Mouse (Mus musculus) embryonic facial prominence, embryonic 10.5 days (tissue): ENCODE results near the gene Phf11b. TPM values are rescaled to one million over a fixed set of nuclear protein-coding genes. Genes with fewer than 3 reads are reported as not detected.
"Not testable (repeated sequence)": the region's sequence is repeated elsewhere in the genome, so short reads cannot be mapped to it uniquely, and the experiment has no call there.

Source experiments
- DNase-seq: peaks from one replicate; pipeline ENCODE4 v3.0.0-alpha.2; 2017; ENCODE audit warnings: low spot score
- H3K27ac ChIP-seq: fragments of 300-500 bp; sonication (generic); replicated peaks from 2 replicates; pipeline ENCODE4 v1.5.1; 2016; ENCODE audit warnings: mild to moderate bottlenecking
- H3K27me3 ChIP-seq: fragments of 300-500 bp; sonication (generic); replicated peaks from 2 replicates; pipeline ENCODE4 v1.6.1; 2016; ENCODE audit warnings: low read depth, mild to moderate bottlenecking; ENCODE audit not compliant: poor library complexity, severe bottlenecking
- H3K36me3 ChIP-seq: fragments of 300-500 bp; sonication (generic); replicated peaks from 2 replicates; pipeline ENCODE4 v1.6.1; 2016; ENCODE audit warnings: mild to moderate bottlenecking, moderate library complexity
- H3K4me1 ChIP-seq: fragments of 300-500 bp; sonication (generic); 2 replicates; pipeline ENCODE4 v1.6.1; 2016
- H3K4me3 ChIP-seq: fragments of 300-500 bp; sonication (generic); 2 replicates; pipeline ENCODE4 v1.5.1; 2016; ENCODE audit warnings: mild to moderate bottlenecking, moderate library complexity
- H3K9me3 ChIP-seq: fragments of 300-500 bp; sonication (generic); 2 replicates; pipeline ENCODE4 v1.6.1; 2016; ENCODE audit warnings: mild to moderate bottlenecking
- WGBS: fragments of 180-500 bp; shearing (Covaris S2); methylation state at CpG from one replicate; pipeline ENCODE4 v1.1.7; 2016; 5-methylcytosine and 5-hydroxymethylcytosine counted together
- polyA plus RNA-seq: library from polyadenylated mRNA; unstranded; fragments of >200 nt; fragmentation: Nextera tagmentation; extraction: Ambion mirVana; gene quantifications from 2 replicates; pipeline ENCODE4 v1.2.1, GENCODE M21; 2016

The Phf11b gene
- 0.21 TPM in 1 of 2 replicates, not detected in the other for polyA plus RNA-seq

GRCm38 (mm10) chr14:59341189-59341588 lies at the start of gene Phf11b:
Gene Phf11b, minus strand, starts transcription at chr14:59341351.
- H3K4me1 ChIP-seq, H3K4me3 ChIP-seq, H3K9me3 ChIP-seq, H3K27me3 ChIP-seq, H3K27ac ChIP-seq, DNase-seq, H3K36me3 ChIP-seq: not testable (repeated sequence)
- 67% methylated on average over 1 of the region's 1 CpGs for WGBS

GRCm38 (mm10) chr14:59390181-59390580 lies 49.0 kb upstream of the Phf11b start:
- not testable (repeated sequence) for DNase-seq, H3K36me3 ChIP-seq, H3K27me3 ChIP-seq, H3K27ac ChIP-seq, H3K4me3 ChIP-seq, H3K9me3 ChIP-seq, H3K4me1 ChIP-seq
- 63% methylated on average over 4 of the region's 4 CpGs for WGBS

DNA sequence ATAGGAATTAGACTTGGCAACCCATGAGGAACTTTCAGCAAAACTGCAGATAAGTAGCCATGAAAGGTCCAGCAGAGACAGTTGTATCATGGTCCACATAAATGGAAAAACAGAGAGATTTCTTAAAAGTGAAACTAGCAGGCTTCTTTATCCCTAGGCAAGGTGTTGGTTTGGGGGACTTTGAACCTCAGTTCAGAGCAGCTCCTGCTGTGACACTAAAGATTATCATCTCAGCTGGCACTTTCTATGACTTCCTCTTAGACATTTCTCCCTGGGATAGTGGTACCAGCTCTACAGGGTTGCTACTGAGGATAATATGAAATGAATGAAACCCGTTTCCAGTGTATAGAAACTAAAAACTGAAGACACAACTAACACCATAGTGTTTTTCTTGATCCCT lies 48.4 kb upstream of the Phf11b start:
- no peaks in the 10 kb centered on the region for H3K4me1 ChIP-seq
- no peak overlapping the region for H3K4me3 ChIP-seq
- H3K36me3 ChIP-seq, result no peaks in the 10 kb centered on the region
- H3K27me3 ChIP-seq, result no peaks in the 10 kb centered on the region
- DNase-seq, result no peak
- WGBS, result 67% methylated on average over 1 of the region's 1 CpGs
- no peaks in the 10 kb centered on the region for H3K9me3 ChIP-seq
- no peak overlapping the region for H3K27ac ChIP-seq

- H3K36me3 ChIP-seq, result no peaks in the 10 kb centered on the region
- H3K27ac ChIP-seq, result no peak overlapping the region
- no peaks in the 10 kb centered on the region for H3K27me3 ChIP-seq
- DNase-seq, result no peak
- H3K4me1 ChIP-seq, result peaks cover 3% of the 10 kb centered on the region; the same call in 1 of the 2 replicates
- H3K4me3 ChIP-seq, result no peak overlapping the region
- peaks cover 12% of the 10 kb centered on the region; the same call in 1 of the 2 replicates for H3K9me3 ChIP-seq
- WGBS, result 93% methylated on average over 25 of the region's 25 CpGs
Measured at GRCm38 (mm10) chr14:59370348-59371068, 29.4 kb upstream of the Phf11b start.

GRCm38 (mm10) chr14:59366386-59367105 lies 25.4 kb upstream of the Phf11b start:
- Histone ChIP-seq H3K36me3 (no peaks in the 10 kb centered on the region), H3K4me3 (no peak overlapping the region), H3K27ac (no peak overlapping the region), H3K4me1 (peaks cover 3% of the 10 kb centered on the region; the same call in 1 of the 2 replicates), H3K9me3 (peaks cover 10% of the 10 kb centered on the region; the same call in 1 of the 2 replicates), H3K27me3 (no peaks in the 10 kb centered on the region)
- no peak for DNase-seq
- WGBS, result 82% methylated on average over 8 of the region's 8 CpGs

- H3K27me3 ChIP-seq, result no peaks in the 10 kb centered on the region
- H3K27ac ChIP-seq, result no peak within 1 kb of the TSS
- H3K4me1 ChIP-seq, result peaks cover 3% of the 10 kb centered on the region; the same call in 1 of the 2 replicates
- DNase-seq, result no peak
- 77% methylated on average over 6 of the region's 6 CpGs for WGBS
- H3K4me3 ChIP-seq, result no peak within 1 kb of the TSS
- no peaks in the 10 kb centered on the region for H3K9me3 ChIP-seq
- no peaks in the 10 kb centered on the region for H3K36me3 ChIP-seq
Measured at GRCm38 (mm10) chr14:59365244-59365644, 24.1 kb upstream of the Phf11b start, which contains the start of gene Phf11d. Gene Phf11d, minus strand, starts transcription at chr14:59365470.

DNA sequence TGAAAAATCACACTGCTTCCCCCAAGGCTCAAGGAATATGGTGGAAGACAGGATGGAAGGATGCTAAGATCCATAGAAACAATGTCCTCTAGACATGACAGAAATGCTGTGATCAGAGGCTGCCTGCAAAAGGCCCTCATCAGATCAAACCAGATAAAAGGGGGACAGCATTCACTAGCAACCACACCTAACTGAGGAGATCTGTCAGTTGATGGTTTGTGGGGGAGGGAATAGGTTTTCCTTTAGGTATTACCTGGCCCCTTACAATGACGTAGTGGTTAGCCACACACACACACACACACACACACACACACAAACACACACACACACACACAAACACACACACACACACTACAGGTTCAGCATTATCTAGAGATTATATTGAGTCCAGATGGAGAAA lies 1.6 kb downstream of the Phf11b start:
- no peaks in the 10 kb centered on the region for H3K36me3 ChIP-seq
- no peak overlapping the region for H3K27ac ChIP-seq
- 100% methylated on average over 1 of the region's 1 CpGs for WGBS
- no peak for DNase-seq
- H3K9me3 ChIP-seq, result no peaks in the 10 kb centered on the region
- H3K27me3 ChIP-seq, result no peaks in the 10 kb centered on the region
- H3K4me1 ChIP-seq, result no peaks in the 10 kb centered on the region
- no peak overlapping the region for H3K4me3 ChIP-seq

- H3K4me3 ChIP-seq, H3K27me3 ChIP-seq, H3K9me3 ChIP-seq, H3K27ac ChIP-seq, H3K4me1 ChIP-seq, H3K36me3 ChIP-seq, DNase-seq: not testable (repeated sequence)
- 81% methylated on average over 3 of the region's 3 CpGs for WGBS
Measured at GRCm38 (mm10) chr14:59336056-59336455, 5.1 kb downstream of the Phf11b start.

DNA sequence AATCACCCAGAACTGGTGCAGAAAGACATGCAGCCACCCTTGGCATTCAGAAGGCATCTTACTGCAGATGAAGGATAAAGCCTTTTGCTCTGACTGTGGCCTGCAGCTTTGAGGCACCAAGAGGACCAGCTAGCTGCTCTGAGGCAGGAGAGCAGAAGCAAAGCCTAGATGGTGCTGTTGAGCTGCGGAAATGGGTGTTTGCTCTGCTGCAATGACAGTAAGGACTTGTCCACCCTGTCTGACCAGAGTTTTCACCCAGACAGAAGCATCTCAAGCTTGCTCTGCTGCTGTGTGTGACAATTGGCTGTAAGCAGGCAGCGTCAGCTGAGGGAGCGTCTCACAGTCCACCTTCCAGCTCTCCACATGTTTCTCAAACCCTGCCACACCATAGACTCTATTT lies 10.7 kb downstream of the Phf11b start:
- H3K9me3 ChIP-seq, H3K4me1 ChIP-seq, H3K4me3 ChIP-seq, H3K27me3 ChIP-seq, H3K36me3 ChIP-seq, H3K27ac ChIP-seq: not testable (repeated sequence)
- 48% methylated on average over 3 of the region's 3 CpGs for WGBS
- peak; percentile 23 for DNase-seq

DNA sequence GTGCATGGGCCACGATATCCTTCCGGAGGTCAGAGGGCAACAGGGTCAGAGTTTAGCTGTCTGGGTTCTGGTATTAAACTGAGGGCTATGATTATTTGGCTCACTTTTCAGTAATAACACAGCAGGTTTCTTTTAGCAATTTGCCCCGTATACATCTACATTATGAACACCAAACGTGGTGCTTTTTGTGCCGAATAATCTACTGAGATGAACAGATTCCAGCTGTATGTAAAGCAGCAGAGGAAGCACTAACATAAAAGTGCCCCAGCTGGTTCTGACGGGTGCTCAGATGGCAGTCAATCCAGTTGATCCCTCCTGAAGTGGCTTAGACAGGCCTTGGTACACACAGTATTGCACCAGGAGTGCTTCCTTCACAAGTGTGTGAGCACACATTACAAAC lies 21.2 kb downstream of the Phf11b start:
- 82% methylated on average over 6 of the region's 6 CpGs for WGBS
- not testable (repeated sequence) for H3K9me3 ChIP-seq, DNase-seq, H3K27ac ChIP-seq, H3K27me3 ChIP-seq, H3K4me3 ChIP-seq, H3K36me3 ChIP-seq, H3K4me1 ChIP-seq

DNA sequence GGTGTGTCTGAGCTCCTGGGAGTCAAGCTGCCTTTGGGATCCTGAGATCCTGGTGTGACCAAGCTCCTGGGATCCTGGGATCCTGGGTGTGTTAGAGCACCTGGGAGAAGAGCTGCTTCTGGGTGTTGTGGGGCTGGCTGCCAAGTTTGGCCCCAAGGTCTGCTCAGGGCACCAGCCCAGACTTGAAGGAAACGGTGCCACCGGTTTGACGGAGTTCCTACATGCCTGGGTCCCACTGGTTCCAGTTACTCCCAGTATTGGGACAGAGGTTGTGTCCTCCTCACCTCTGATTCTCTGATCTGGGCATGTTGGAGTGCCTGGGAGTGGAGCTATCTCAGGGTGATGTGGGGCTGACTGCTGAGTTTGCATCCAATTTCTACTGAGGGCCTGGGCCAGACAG lies 22.1 kb downstream of the Phf11b start:
- not testable (repeated sequence) for H3K27me3 ChIP-seq, H3K4me3 ChIP-seq, H3K27ac ChIP-seq, H3K36me3 ChIP-seq, H3K9me3 ChIP-seq, DNase-seq, H3K4me1 ChIP-seq
- WGBS, result 88% methylated on average over 3 of the region's 3 CpGs

- not testable (repeated sequence) for H3K9me3 ChIP-seq, DNase-seq, H3K4me3 ChIP-seq, H3K27me3 ChIP-seq, H3K36me3 ChIP-seq, H3K27ac ChIP-seq, H3K4me1 ChIP-seq
- 83% methylated on average over 1 of the region's 1 CpGs for WGBS
Measured at GRCm38 (mm10) chr14:59297391-59297790, 43.8 kb downstream of the Phf11b start, which contains the start of gene Phf11a. Gene Phf11a, minus strand, starts transcription at chr14:59297522.

GRCm38 (mm10) chr14:59291769-59292168 lies 49.4 kb downstream of the Phf11b start:
- H3K36me3 ChIP-seq, DNase-seq, H3K27ac ChIP-seq, H3K27me3 ChIP-seq, H3K9me3 ChIP-seq, H3K4me3 ChIP-seq, H3K4me1 ChIP-seq: not testable (repeated sequence)
